Mouse (Mus musculus): Measurements from ENCODE around the gene Bcl2l2.

DNA sequence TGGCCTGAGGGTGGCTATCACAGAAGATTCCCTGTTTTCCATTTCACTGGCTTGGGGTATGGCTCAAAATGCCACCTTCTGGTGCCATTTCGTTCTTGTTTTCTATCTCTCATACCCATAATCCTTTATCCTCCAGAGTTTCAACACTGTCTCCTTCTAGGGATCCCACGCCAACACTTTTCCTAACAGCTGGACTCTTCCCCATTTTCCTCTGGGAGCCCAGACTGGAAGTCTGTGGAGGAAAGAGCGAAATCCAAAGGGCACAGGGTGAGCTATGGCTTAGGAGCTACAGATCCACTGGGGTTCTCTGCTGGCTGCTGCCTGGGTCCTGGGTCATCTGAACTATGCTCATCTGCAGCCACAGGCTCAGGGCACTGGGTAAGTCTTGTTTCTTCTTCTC lies 9.0 kb upstream of the Bcl2l2 start:
- TF ChIP-seq E2F4 (IDR thresholded peaks at IDR 0.05; ENCODE audit: insufficient read depth) (no peak), POLR2A (IDR thresholded peaks at IDR 0.05; ENCODE audit: insufficient read length, low read depth) (no peak), TCF12 (IDR thresholded peaks at IDR 0.05; ENCODE audit: insufficient read depth, poor library complexity, severe bottlenecking) (no peak), POLR2AphosphoS2 (IDR thresholded peaks at IDR 0.05; ENCODE audit: insufficient read length, low read depth) (no peak), MYOG (IDR thresholded peaks at IDR 0.05; ENCODE audit: control insufficient read depth in 1 of 3, insufficient read depth in 1 of 3, insufficient read length in 2 of 3, low read depth in 2 of 3) (no peak), MYOD1 (IDR thresholded peaks at IDR 0.05; ENCODE audit: control insufficient read depth in 1 of 3, insufficient read length in 2 of 3, low read depth in 2 of 3) (no peak), CEBPB (IDR thresholded peaks at IDR 0.05; ENCODE audit: insufficient read depth, poor library complexity, severe bottlenecking) (no peak), REST (IDR thresholded peaks at IDR 0.05; ENCODE audit: insufficient read depth, insufficient read length) (no peak), USF1 (IDR thresholded peaks at IDR 0.05; ENCODE audit: low read depth) (no peak), MAX (IDR thresholded peaks at IDR 0.05; ENCODE audit: low read depth) (no peak), SRF (IDR thresholded peaks at IDR 0.05; ENCODE audit: control insufficient read depth, insufficient read length, low read depth) (no peak)
